Mouse (Mus musculus): ENCODE results near the gene Arrdc3.
"Not testable (repeated sequence)": the region's sequence is repeated elsewhere in the genome, so short reads cannot be mapped to it uniquely, and the experiment has no call there.

The Arrdc3 gene

DNA sequence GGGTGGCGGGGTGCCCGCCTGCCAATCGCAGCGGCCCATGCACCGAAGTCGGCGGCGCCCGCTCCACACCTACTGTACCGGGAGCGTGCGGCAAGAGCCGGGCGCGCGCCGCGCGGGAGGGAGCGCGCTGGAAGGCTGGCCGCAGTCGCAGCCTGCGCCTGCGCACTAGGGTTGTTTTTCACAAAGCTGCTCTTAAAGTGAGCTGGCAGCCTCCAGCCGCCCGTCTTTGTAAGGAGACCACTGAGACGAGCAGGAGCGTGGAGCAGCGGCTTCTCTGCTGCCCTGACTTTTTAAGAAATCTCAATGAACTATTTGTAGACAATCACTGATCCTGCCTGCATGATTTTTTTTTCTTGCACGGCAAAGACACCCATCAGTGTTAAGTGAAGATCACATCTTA, at the start of gene Arrdc3:
Gene Arrdc3, plus strand, starts transcription at position 195 of the 400 bp plus-strand sequence.
- peak; percentile 94 for DNase-seq (ENCODE audit: low read depth in 2 of 2, low spot score in 2 of 2)

DNA sequence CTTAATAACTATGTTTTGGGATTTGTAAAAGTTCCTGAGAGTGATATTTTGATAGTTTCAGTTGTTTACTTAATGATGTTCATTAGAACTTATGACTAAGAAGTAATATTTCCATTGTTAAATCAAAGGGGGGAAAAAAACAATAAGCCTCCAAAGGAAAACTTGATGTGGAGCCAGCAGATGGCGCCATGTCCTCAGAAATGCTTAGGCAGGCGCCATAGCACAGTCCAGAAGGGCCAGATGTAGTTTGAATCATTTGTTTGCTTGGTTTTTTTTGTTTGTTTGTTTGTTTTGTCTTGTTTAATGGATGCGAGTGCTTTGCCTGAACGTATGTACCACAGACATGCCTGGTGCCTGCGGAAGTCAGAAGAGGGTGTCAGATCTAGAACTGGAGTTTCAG, 21.0 kb upstream of the Arrdc3 start:
- DNase-seq (ENCODE audit: low read depth in 2 of 2, low spot score in 2 of 2) = peak; percentile 33 to 55

DNA sequence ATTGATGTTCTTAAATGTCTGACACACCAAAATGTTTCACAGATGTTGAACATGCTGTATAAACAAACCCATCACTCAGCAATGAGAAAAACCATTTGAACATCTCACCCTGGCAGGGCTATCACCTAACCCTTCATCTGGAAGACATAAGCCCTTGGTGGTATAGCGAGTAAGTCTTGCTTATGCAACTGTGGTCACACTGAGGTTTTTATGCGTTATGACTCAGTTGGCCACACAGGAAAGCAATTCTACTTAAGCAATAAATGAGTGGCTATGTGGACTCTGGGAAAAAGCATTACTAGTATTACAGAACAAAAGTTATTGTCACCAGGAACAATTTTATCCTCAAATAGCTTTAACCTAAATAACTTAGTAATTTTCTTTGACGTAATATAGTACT, 19.0 kb upstream of the Arrdc3 start:
- DNase-seq (ENCODE audit: low read depth in 2 of 2, low spot score in 2 of 2) = no peak

DNA sequence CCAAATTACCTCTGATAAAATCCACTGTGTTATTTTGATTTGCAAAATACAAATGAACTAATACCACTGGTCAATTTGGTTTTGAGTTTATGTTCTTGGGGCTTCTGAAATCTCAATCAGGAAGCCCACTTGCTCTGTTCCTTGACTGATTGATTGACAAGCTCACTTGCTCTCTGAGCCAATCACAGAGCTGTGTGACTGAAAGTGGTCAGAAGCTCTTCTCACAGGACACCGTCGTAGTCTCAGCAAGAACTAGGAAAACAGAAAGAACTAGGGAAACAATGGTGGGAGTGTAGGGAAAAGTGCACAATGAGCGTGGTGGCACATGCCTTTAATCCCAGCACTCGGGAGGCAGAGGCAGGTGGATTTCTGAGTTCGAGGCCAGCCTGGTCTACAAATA, 8.1 kb upstream of the Arrdc3 start:
- DNase-seq (ENCODE audit: low read depth in 2 of 2, low spot score in 2 of 2) = no peak

DNA sequence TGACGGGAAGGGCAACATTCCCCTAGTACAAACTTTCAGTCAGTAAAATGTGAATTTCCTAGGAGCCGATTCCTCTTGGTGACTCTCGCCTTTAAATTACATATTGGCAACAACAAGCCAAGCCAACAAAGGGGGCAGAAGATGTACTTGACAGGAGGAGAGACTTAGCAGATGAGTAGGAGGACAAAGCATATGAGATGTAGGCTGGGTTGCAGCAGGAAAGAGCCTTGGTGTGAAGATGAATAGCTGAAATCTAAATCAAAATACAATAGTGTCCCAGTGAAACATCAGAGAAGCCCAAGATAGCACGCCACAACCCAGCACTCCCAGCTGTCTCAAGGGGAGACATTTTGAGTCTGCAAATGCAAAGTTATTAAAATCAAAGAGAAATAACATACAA, 2.4 kb upstream of the Arrdc3 start:
- no peak for DNase-seq (ENCODE audit: low read depth in 2 of 2, low spot score in 2 of 2)

DNA sequence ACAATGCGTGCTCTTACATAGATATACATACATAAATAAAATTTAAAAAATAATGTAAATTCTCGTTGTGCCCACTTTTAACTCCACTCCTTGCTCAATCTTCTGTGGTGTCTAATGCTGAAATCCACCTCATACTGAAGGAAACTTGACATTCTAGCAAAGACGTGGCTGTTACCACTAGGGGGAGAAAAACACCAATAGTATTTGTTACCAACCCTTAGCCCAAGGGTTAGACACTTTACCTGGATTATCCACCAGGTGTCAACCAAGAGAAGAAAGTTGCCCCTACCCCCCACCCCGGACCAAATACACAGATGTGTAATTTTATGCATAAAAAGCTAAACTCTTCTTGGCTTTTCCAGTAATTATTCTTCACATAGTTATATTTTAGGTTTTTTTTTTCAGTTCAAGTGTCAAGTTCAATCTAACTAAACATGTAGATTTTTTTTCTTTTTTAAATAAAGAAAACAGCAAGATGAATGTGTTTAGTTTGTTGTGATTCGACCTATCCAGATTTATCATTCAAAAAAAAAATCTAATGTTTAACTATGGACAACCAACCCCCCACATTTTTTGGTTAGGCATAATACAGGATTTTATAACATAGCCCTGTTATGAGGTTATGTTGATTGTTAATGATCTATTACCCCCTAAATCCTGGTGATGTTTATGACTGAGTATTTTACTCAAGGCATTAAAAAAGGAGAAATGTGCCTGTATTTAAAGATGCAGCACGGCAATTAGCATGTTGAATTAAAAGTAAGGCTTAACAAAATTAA, 1.3 kb upstream of the Arrdc3 start:
- peak; percentile 52 to 74 for DNase-seq (ENCODE audit: low read depth in 2 of 2, low spot score in 2 of 2)

DNA sequence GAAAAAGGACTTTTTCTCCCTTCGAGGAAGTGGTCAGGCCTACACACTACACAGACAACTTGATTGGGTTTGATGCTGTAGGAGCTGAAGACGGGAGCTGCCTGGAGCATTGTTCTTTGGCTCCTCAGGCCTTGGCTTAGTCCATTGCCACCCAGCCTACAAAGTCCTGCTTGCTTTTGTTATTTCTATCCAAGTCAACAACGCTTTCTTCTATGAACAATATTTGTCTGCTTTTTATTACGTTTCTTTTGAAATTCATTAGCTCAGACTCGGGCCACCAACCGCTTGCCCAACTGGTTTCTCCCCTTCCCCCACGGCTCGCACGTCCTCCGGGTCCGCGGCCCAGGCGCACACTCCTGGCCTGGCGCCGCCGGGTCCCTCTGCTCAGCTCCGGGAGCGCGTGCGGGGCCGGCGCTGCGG, 458 bp upstream of the Arrdc3 start:
- peak in 1 of 2 experiments; percentile 40 for DNase-seq (ENCODE audit: low read depth in 2 of 2, low spot score in 2 of 2)

DNA sequence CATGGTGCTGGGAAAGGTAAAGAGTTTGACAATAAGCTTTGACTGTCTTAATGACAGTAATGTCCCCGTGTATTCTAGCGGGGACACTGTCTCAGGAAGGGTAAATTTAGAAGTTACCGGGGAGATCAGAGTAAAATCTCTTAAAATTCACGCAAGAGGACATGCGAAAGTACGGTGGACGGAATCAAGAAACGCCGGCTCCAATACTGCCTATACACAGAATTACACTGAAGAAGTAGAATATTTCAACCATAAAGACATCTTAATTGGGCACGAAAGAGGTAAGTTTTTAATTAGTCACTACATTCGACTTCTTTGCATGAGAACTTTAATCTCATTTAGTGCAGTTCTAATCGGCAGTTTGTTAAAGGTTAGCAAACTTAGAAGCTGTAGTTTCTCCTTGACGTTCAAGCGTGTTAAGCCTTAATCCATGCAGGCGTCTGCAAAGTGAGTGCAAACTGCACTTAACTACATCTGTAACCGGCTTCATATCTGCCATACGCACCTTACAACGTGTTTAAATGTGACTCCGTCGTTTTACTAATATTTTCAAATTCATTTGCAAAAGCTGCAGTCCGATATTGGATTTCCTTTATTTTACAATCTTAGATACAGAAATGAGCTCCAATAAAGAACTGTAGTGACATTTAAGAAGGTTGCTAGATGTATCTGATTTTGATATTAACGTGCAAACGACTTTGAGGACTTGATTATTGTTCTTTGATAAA, 629 bp downstream of the Arrdc3 start:
- peak; percentile 9 to 25 for DNase-seq (ENCODE audit: low read depth in 2 of 2, low spot score in 2 of 2)

DNA sequence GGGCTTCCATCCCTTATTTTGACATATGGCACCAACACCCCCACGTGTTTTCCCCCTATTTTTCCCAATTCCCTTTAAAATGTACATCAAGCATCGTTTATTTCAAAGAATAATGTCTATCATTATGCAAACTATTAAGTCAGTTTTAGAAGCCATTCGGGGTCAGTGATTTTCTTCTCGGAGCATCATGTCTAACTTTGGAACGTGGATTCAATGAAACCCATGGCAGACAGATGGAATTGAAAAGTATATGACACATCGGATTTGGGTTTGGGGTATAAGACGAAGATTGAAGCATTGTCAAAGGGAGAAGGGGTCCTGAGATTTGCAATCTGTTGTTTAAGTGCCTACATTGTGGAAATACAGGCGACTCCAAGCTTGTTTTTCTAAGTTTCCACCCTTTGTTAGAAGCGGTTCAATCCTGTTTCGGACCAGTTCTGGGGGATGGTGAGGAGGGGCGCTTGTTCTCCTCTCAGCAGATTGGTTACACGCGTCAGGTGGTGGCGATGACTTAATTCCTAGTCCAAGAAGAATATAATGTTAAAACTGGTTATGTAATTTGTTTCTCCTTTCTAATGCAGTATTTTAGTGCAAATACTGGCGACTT, 1.3 kb downstream of the Arrdc3 start:
- peak; percentile 72 to 83 for DNase-seq (ENCODE audit: low read depth in 2 of 2, low spot score in 2 of 2)

DNA sequence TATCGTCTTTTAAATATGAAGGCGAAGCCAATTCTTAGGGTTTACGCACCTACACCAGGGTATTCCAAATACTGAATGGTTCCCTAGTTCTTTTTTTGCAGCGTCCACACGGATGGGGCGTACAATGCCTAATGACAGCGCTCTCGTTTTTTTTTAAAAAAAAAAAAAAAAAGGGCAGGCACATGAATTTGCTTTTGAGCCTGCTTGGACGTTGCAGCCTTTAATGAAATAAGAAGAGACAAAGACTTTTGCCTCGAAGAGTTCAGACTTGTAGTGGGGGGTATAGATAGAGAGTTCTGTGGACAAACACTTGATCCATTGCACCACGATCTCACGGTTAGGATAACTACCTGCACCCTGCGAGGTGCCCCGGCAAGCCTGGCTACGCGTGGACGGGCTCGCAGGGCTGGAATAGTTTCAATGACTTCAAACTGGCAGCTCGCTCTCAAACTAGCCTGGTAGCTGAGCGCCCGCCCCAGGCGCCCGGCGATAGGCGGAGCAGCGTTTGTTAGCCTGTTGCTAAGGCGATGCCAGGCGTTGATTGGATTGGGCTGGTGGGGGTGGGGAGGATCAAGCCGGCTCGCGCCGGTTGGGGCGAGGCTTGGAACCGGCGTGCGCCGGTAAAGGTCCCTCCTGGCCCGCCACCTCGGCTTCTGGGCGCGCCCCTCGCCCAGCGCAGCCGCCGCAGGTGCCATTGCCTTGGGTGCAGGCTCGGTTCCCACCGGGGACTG, 2.1 kb downstream of the Arrdc3 start:
- DNase-seq (ENCODE audit: low read depth in 2 of 2, low spot score in 2 of 2) = peak; percentile 94 to 97

DNA sequence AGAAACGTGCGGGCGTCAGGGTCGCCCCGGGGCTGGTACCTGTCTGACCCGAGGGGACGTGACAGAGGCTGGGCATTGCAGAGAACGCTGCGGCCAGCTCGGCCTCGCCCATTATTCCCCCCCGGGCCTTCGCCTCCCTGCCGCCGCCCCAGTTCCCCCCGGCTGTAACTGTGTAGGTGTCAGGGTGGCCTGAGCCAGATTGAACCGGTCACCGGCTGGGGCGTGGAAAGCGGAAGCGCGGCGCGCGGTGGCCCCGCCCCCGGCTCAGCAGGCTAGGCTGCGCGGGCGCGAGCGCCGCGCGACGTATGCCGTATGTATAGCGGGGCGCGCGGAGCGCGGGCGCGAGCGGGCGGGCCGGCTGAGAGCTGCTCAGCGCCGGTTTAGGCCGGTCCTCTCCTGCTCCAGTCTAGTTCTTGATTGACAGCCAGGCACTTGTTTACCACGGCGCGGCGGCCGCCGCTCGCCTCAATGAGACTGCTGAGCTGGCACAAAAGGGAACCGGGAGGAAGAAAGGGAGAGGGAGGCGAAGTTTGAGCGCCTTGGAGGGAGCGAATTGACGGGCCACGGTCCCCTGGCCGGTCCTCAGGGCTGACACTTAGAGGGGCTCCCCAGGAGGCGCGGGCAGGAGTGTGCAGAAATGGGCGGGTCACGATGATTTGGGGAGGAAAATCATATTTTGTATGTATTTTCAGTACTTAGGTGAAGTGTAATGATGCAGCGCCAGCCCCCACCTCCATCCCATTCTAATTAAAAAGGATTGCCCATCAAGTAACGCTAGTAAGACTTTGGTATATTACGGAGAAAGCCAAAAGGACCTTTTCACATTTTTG, 2.9 kb downstream of the Arrdc3 start:
- DNase-seq (ENCODE audit: low read depth in 2 of 2, low spot score in 2 of 2) = peak; percentile 98

DNA sequence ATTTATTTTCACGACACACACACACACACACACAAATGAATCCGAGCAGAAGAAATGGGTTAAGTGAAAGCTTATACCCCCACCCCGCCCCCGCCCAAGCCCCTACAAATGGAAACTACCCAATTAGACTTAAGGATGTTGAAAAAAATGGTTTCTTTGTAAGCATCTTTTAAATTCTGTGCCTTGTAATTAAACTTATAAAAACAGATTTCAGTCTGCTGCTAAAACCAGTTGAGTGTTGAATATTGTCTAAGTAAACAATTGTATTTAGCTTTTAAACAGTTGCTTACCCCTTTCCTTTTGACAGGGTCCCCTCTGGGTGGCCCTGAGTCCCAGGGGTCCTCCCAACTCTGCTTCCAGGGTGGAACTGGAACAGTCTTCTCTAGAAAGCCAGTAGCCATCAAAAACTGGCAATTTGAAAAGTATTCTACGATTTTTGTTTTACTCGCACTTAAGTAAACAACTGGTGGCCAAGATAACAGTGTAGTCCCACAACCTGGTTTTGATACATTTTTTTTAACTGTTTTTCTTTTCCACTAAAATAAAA, 3.6 kb downstream of the Arrdc3 start:
- no peak for DNase-seq (ENCODE audit: low read depth in 2 of 2, low spot score in 2 of 2)

DNA sequence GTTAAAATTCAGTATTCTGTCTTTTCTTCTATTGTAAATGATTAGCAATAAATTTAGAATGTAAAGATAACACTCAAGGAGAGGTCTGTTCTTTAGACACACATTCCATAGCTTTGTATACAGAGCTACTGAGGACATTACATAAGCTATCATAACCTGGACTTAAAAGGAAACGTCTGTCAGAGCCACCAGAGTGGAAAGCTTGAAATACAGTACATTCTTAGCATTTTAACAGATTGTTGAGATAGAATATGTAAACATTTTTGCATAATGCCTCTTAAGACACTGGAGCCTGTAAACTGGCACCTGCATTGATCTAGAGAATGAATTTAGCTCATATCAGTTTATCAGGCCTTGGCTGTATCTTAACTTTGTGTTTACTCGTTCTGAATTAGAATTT, 4.7 kb downstream of the Arrdc3 start:
- DNase-seq (ENCODE audit: low read depth in 2 of 2, low spot score in 2 of 2) = no peak

DNA sequence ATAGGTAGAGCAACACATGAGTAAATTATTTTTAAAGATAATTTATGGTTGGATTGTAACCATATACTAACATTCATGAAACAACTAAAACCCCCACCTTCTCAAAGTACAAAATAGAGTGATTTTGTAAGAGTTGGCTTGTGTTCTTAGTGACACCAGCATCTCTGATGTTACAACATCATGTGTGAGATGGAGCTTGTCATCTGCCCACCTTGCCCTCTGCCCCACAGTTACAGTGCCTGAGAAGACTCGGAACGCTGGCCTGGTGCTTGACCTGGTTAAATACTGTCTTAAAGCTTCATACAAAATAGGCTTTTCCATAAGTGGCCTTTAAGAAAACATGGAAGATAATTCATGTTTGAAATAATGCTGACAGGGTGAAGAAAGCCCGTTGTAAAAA, 11.7 kb downstream of the Arrdc3 start:
- DNase-seq (ENCODE audit: low read depth in 2 of 2, low spot score in 2 of 2) = not testable (repeated sequence)

DNA sequence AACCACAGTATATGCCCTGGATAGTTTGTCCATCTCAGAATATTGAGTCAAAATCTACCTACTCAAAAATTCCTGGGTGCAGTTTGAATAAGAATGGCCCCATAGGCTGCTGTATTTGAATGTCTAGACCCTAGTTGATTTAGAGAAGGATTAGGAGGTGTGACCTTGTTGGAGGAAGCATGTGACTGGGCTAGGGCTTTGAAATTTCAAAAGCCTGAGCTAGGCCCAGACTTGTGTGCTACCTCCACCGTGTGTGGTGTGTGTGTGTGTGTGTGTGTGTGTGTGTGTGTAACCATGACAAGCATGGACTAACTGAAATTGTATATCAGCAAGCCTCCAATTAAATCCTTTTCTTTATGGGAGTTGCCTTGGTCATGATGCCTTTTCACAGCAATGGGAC, 14.2 kb downstream of the Arrdc3 start:
- DNase-seq (ENCODE audit: low read depth in 2 of 2, low spot score in 2 of 2) = no peak

DNA sequence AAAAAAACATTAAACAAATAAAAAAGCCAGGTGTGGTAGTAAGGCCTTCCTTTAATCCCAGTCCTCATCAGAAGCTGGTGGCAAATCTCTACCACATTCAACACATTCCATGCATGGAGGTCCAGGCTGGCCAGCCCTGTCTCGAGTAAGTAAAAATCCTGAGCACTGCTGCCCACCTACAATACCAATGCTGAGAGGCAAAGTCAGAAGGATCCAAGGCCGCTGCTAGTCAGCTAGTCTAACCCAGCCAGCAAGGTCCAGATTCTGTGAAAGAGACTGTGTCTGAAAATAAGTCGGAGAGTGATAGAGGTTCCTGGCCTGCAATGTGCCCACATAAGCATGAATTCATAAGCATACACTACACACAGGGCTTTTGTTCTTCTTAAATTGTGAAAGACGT, 14.9 kb downstream of the Arrdc3 start:
- no peak for DNase-seq (ENCODE audit: low read depth in 2 of 2, low spot score in 2 of 2)

DNA sequence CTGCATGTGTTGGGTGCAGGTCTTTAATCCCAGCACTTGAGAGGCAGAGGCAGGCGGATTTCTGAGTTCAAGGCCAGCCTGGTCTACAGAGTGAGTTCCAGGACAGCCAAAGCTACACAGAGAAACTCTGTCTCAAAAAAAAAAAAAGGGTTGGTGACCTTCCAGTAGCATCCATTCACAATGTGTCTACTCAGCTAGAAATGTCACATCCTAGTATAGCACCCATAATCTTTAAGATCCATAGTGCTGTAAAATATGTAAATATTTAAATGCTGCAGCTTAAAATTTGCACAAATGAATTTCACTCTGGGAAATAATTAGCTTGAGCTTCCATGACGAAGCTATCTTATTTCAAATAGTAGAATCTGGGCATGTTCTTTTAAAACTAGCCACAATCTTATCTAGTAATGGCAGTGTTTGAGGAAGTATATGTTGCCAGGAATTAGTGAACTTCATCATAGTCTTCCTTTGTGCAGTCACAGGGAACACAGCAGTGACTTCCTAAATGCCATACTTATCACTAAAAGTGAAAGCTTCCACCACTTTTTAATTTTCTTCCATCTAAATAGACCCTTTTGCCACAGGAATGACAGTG, 16.3 kb downstream of the Arrdc3 start:
- DNase-seq (ENCODE audit: low read depth in 2 of 2, low spot score in 2 of 2) = no peak

DNA sequence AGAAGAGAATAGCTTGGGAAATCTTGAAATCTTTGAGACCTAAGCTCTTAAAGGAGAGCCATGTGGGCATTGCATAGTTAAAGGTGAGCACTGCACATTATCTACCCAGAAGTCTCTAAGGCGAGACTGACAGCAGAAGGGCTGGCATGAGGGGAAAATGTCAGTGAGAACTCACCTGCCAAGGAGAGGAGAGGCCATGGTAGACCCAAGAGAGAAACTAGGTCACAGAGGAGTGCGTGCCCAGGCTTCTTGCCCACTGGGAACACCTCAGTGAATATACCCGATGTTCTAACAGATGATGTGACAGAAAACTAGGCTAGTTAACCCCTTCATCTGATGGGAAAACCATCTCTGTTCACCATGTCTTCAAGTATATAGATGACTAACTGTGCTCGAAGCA, 18.2 kb downstream of the Arrdc3 start:
- DNase-seq (ENCODE audit: low read depth in 2 of 2, low spot score in 2 of 2) = no peak

DNA sequence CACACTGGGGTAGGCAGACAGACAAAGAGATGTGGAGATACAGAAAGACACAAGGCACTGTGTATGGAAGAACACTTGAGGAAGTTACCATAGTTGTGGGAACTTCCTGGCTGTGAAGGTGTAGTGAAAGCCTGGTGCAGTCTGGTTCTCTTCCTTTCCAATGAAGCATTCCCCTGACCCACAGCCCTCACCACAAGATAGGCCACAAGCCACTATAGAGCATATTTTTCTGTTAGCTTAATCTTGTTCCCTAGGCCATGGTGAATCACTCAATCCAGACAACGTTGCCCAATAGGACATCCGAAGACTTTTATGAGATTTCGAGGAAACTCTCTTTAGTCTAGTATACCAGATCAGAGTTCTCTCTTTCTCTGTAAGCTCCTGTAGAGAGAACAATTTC, 19.6 kb downstream of the Arrdc3 start:
- DNase-seq (ENCODE audit: low read depth in 2 of 2, low spot score in 2 of 2) = no peak

DNA sequence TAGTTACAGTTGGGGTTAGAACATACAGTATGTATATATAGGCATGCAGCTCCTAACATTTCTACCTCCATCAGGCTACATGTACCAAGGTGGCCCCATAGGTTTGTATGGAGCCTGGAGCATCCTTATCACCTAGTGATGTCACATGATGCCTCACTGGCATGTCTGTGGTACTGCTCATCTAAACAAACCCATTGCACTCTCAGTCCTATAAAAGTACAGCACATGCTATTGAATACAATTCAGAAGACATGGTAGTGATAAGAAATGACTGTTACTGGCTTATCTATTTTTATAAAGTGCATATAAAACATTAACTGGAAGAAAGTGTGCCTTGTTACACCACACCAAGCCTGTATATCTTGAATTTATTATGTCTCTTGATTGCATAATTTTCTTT, 30.2 kb downstream of the Arrdc3 start:
- no peak for DNase-seq (ENCODE audit: low read depth in 2 of 2, low spot score in 2 of 2)
